In genomic region chr16:57672251-57672650, GRCm38 (mm10) we compare ENCODE assay signal across 22 mouse cellular contexts.
A peak's percentile ranks its signal among the peaks of the same experiment; 100 is the strongest.
DNase-seq lines count a peak whose midpoint lies in the region; TF ChIP-seq lines count a peak whose summit lies in the region.
"Had no signal": no experiment of that assay in that cellular context is flagged by ENCODE, and none has a peak within 500 bp of the region (broad histone marks: within the 10 kb centered on the region; RNA-seq: fewer than 3 reads in every experiment).

No protein-coding gene starts in this region.

- H3K27me3 ChIP-seq in myocyte (ENCODE audit: control insufficient read depth, insufficient read depth, insufficient read length) = no peaks in the 10 kb centered on the region
- H3K27me3 ChIP-seq: embryonic facial prominence, embryonic 12.5 days; embryonic facial prominence, embryonic 15.5 days; forebrain, embryonic 12.5 days; hindbrain, embryonic 12.5 days; hindbrain, embryonic 15.5 days had no signal

- H3K4me3 ChIP-seq in myocyte = no peak overlapping the region
- H3K4me3 ChIP-seq: embryonic facial prominence, embryonic 12.5 days; embryonic facial prominence, embryonic 15.5 days; erythroblast, embryonic 14.5 days; forebrain, embryonic 12.5 days; gastrocnemius, adult 2 months; hindbrain, embryonic 12.5 days; hindbrain, embryonic 15.5 days had no signal

- no peaks in the 10 kb centered on the region for H3K36me3 ChIP-seq in myocyte (ENCODE audit: control insufficient read depth, insufficient read depth)
- H3K36me3 ChIP-seq: embryonic facial prominence, embryonic 12.5 days; embryonic facial prominence, embryonic 15.5 days; forebrain, embryonic 12.5 days; hindbrain, embryonic 12.5 days; hindbrain, embryonic 15.5 days had no signal

- H3K79me2 ChIP-seq in myocyte (ENCODE audit: control insufficient read depth, insufficient read depth) = no peaks in the 10 kb centered on the region

- H3ac ChIP-seq in myocyte (ENCODE audit: control insufficient read depth, insufficient read length) = no peak overlapping the region

- DNase-seq in adrenal gland, adult (ENCODE audit: inconsistent age in 2 of 2, low spot score in 1 of 2) = peak; percentile 61 to 79
- DNase-seq in adrenal gland, postnatal 25 days = no peak
- DNase-seq in Muller cell, postnatal 12 days (ENCODE audit: inconsistent ontology term) = peak; percentile 66
- peak; percentile 35 for DNase-seq in adrenal gland, postnatal 14 days
- DNase-seq in urinary bladder, adult 18-20 months (ENCODE audit: low spot score in 2 of 2) = no peak
- no peak for DNase-seq in urinary bladder, postnatal 14 days (ENCODE audit: low spot score)
- DNase-seq in ovary, adult 18-20 months (ENCODE audit: low spot score) = no peak
- DNase-seq: B cell, adult 2 months; cerebellum, adult 11-12 months; cerebellum, adult 8-10 months; cerebellum, postnatal 14 days; gastrocnemius, adult 2 months; gastrocnemius, postnatal 14 days; kidney, adult 2 months had no signal

- H3K4me2 ChIP-seq in myocyte (ENCODE audit: low read depth) = peak overlapping the region; percentile 77
- H3K4me2 ChIP-seq: embryonic facial prominence, embryonic 12.5 days; embryonic facial prominence, embryonic 15.5 days; forebrain, embryonic 12.5 days; heart, embryonic 11.5 days; hindbrain, embryonic 12.5 days; hindbrain, embryonic 15.5 days had no signal

- no peak for TF ChIP-seq POLR2A in myocyte (IDR thresholded peaks at IDR 0.05; ENCODE audit: insufficient read length, low read depth)

TF ChIP-seq in myocyte, 11 proteins besides CTCF, POLR2A, EP300 and RAD21:
- TF ChIP-seq E2F4 (IDR thresholded peaks at IDR 0.05; ENCODE audit: insufficient read depth) (no peak), TCF3 (IDR thresholded peaks at IDR 0.05; ENCODE audit: insufficient read length, low read depth) (no peak), SRF (IDR thresholded peaks at IDR 0.05; ENCODE audit: control insufficient read depth, insufficient read length, low read depth) (no peak), MAX (IDR thresholded peaks at IDR 0.05; ENCODE audit: low read depth) (no peak), REST (IDR thresholded peaks at IDR 0.05; ENCODE audit: insufficient read depth, insufficient read length) (no peak), CEBPB (IDR thresholded peaks at IDR 0.05; ENCODE audit: insufficient read depth, poor library complexity, severe bottlenecking) (no peak), MYOG (IDR thresholded peaks at IDR 0.05; ENCODE audit: control insufficient read depth in 1 of 3, insufficient read depth in 1 of 3, insufficient read length in 2 of 3, low read depth in 2 of 3) (no peak), POLR2AphosphoS2 (IDR thresholded peaks at IDR 0.05; ENCODE audit: insufficient read length, low read depth) (no peak), USF1 (IDR thresholded peaks at IDR 0.05; ENCODE audit: low read depth) (no peak), MYOD1 (IDR thresholded peaks at IDR 0.05; ENCODE audit: control insufficient read depth in 1 of 3, insufficient read length in 2 of 3, low read depth in 2 of 3) (no peak), TCF12 (IDR thresholded peaks at IDR 0.05; ENCODE audit: insufficient read depth, poor library complexity, severe bottlenecking) (no peak)

Comparison
In these comparisons a context has a peak if more than half of its experiments do, and no peak if none do; other contexts are left out.
1. DNase-seq: peak in adrenal gland, adult (2 of 2), Muller cell, postnatal 12 days (single experiment) and adrenal gland, postnatal 14 days (single experiment); none in adrenal gland, postnatal 25 days (single experiment), urinary bladder, adult 18-20 months (0 of 2), urinary bladder, postnatal 14 days (single experiment) and ovary, adult 18-20 months (single experiment).